Mouse (Mus musculus) urinary bladder, adult 18-20 months (tissue): ENCODE results near the gene Cntnap3.
"Not testable (repeated sequence)": the region's sequence is repeated elsewhere in the genome, so short reads cannot be mapped to it uniquely, and the experiment has no call there.

Experiments used
- DNase-seq, 2 experiments: peaks; one replicate each; pipeline ENCODE4 v3.0.0; 2022; ENCODE audit warnings: low spot score in 2 of 2, mixed read lengths in 2 of 2

The Cntnap3 gene

DNA sequence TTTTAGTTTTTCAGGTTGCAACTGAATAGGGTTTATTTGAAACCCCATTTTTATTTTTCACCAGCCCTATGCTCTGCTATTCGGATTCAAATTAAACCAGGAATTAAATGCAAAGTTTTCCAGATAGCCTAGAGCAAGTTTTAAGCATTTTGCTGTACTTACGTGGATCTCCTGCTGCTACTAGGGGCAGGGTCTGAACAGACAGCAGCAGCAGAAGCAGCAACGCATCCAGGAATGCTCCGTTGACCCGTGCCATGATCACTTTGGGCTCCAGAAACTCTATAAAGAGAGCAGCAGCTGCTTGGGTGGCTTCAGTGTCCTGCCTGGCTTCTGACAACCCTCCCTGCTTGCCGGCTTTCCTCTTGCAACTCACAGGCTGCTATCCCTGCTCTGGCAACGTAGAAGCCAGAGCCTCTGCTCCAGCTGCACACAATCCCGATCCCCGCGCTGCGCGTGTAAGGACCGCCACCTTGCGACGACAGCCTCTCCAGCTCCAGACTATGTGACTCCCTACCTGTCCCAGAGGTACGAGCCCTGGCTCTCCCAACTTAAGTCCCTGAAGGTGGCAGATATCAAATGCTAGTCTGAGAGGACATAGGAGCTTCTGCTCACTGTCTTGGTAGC, at the start of gene Cntnap3:
Gene Cntnap3, minus strand, starts transcription at position 371 of the 624 bp plus-strand sequence.
- DNase-seq, result peak; percentile 1 to 3

DNA sequence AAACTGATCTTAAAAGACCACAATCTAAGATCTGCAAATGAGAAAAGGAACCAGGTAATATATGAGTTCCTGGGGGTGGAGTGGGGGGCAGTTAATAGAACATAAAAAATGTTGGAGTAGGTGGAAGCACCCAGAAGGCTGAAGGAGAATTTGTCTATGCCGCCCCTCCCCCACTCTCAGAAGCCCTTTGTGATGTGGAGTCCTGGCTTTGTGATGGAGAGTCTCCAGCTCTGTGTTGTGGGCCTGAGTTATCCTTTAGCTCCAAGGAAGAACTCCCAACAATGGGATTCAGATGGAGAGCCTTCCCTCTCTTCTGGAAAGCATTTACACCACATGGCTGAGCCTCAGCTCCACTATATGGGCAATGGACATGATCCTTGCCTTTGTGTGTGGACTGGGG, 13.4 kb upstream of the Cntnap3 start, which contains the start of gene Spata31:
Gene Spata31, plus strand, starts transcription at position 216 of the 400 bp plus-strand sequence.
- no peak for DNase-seq

DNA sequence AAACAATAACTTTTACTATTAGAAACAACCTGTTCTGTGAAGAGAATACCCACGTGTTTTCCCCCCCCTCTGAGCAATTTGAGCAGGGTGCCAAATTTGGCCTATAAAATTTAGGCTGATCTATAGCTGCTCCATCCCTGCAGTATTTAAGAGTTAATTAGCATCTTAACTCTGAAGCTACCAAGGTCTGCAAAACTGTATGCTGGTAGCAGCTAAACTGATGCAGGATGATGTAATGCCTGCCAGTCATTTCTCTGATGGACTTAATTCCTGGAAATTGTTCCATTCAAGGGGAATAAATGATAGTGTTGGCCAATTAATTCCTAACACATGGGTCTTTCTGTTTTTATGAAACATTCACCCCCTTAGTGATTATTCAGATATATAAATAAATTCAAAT, 623 bp downstream of the Cntnap3 start:
- DNase-seq, result no peak

DNA sequence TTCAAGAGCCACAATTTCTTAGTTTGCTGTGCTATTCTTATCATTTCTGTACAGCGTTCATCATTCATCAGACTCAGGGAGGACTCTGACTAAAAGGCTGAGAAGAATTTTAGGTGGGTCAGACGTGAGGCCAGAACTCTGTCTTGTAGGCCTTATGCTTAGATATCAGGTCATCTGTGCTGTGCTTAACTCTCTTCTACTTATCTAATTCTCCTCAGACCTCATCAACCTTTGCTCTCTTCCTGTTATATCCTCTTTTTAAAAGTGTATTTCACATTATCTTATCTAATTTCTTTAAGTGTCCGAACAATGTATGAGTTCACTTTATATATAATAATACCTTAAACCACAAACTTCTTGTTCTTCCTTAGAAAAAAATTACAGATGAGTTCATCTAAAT, 38.4 kb downstream of the Cntnap3 start:
- no peak for DNase-seq

DNA sequence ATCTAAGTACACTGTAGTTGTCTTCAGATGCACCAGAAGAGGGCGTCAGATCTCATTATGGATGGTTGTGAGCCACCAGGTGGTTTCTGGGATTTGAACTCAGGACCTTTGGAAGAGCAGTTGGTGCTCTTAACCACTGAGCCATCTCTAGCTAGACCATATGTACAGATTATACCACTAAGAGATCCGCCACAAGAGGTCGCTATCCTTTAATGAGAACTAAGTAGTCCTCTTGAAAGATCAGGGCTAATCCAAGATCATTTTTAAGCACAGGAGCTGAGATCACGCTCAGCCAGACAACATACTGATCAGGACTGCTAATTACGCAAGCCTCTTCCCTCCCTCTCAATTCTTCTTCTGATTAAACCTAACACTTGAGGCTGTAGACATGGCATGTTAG, 78.9 kb downstream of the Cntnap3 start:
- DNase-seq, result not testable (repeated sequence)

DNA sequence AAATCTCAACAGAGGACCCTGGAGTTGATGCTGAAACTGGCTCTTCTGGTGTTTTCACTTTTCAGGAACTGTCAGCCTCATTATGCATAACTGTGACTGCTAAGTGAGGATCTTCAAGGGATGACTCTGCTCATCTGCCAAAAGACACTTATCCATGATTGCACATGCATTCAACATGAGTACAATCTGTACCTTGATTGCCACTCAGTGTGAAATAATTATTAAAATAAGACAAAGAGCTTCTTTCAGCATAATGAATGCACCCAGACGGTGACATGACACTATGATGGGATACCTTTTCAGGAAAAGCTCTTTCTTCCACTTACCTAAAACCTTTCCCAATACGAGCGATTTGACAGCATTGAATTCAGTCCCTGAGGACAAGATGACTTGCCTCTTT, 158.4 kb downstream of the Cntnap3 start:
- DNase-seq, result no peak

DNA sequence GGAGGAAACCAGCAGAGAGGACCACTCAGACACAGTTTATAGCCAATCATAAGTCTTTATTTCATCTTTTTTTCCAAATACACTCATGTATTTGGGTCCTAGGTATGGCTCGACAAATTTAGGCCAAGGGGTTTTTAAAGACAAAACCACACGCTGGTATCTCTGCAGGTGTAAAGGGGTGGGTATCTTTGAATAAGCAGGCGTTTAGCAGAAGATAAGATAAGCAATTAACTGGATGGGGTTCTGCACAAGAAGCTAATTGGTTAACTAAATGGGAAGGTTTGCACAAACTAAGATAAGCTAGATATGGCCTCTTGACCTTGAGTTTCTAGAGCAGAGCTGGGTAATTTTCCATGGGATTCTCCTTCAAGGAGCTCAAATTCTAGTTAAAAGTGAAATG, 171.5 kb downstream of the Cntnap3 start:
- DNase-seq, result no peak

DNA sequence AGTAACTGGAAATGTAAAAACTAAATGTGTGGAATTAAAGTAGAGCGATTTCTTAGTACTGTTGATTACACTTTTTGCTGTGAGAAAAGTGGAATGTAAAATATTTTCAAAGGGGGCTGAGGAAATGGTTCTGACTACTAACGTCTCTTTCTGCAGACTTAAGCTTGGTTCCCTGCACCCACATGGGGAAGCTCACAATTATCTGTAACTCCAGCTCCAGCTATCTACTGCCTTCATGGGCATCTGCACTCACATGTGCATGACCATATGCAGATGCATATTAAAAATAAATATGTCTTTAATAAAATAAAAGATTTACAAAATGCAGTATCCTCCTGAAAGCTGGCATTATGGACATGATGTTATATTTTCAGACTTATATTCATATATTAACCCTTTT, 187.0 kb downstream of the Cntnap3 start:
- no peak for DNase-seq

DNA sequence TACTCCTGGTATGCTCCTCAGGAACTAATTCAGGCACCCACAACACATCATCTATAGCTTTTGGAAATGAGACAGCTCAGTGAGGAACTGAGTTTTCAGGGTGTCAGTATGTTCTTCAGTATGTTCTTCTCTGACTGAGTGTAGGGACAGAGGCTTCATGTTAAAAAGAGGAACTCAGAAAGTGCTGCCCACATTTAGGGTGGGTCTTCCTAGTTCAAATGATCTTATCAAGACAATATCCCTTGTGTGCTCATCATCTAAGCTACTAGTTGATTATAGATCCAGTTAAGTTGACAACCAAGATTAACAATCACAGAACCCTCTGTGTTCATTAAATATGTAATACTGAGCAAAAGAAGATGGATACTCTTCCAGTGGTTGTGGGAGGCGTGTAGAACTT, 211.3 kb downstream of the Cntnap3 start:
- DNase-seq, result no peak
